Mouse (Mus musculus) induced T-regulatory cell, adult 2 months (primary cell): ENCODE results near the gene Epyc.

Experiments used
- DNase-seq: peaks from one replicate; pipeline ENCODE4 v3.0.0-alpha.2; 2012; ENCODE audit warnings: low read depth

The Epyc gene

GRCm38 (mm10) chr10:97643768-97644167 is at the start of gene Epyc:
TSS of gene Epyc (plus strand) at chr10:97644068.
- DNase-seq, result no peak

GRCm38 (mm10) chr10:97595680-97596079 is 48.2 kb upstream of the Epyc start:
- DNase-seq, result no peak

GRCm38 (mm10) chr10:97601744-97602143 is 42.1 kb upstream of the Epyc start:
- DNase-seq, result no peak

GRCm38 (mm10) chr10:97603256-97603655 is 40.6 kb upstream of the Epyc start:
- DNase-seq, result no peak

- DNase-seq, result no peak
Observed at GRCm38 (mm10) chr10:97606579-97606978, 37.3 kb upstream of the Epyc start, which contains the start of gene Kera. TSS of gene Kera (plus strand) at chr10:97606879.

DNA sequence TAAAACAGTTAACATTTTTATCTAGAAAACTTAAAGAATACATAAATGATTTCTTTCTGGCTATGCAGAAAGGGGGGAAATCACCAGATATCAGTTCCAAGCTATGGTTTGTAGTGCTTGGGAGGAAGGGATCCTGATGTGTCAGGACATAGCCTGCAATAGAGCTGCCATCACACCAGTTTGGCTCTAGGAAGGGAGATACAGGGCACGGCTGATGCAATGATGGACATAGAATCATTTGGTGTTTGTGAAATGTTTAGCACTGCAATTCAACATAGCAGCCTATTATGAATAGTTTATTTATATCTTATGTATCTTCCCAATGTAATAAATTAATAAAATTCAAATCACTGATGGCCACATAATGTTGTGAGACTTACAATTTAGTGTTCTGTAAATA is 21.5 kb upstream of the Epyc start:
- no peak for DNase-seq

- no peak for DNase-seq
Observed at GRCm38 (mm10) chr10:97624381-97624780, 19.5 kb upstream of the Epyc start.

DNA sequence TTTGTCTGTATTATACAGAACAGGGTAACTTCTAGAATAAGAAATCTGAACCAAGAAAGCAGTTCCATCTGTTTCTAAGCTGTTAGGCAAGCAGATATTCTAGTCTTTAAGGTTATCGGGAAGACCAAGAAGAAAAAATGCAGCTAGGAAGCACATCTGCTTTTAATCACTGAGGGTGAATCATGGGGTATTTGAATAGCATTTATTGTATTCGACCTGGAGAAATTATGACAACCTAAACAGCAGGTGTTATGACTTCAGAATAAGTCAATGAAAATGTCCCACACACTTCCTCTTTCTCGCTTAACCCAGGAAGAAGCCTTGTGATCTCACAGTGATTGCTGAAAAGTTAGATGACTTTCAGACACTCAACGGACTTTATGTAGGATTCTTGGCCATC is 18.8 kb upstream of the Epyc start:
- DNase-seq, result no peak

DNA sequence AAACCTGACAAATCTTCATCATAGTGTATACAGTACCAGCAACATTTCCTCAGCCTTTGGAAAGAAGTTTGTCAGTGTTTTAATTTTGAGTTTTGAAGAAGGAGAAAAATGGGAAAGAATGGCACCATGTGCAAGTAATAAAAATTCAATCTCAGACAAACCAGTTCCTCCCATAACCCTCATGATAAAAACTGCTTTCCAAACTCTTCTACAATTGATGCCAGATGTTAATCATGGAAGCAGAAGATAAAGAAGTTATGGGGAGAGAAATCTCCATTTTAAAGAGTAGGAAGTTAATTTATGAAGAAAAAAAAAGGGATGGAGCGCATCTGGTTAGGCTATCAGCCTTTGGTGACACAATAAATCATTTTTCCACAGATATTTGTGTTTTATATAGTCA is 17.3 kb upstream of the Epyc start:
- no peak for DNase-seq

DNA sequence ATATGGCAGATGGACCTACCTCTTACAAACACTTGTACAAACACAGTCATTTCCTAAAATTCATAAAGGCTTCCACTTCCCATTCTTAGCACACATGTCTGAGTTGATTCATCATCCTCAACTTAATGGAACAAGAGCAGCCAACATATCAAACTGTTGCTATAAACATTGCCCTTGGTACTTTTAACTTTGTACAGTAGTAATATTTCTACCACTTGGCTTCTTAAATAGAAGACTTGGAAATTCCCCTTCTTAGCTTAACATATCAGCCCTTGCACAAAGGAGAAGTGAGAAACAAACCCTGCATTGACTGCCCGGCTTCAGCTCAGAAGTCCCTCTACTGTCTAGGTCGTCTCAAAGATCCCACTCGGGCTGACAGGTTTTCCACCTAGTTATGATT is 12.8 kb upstream of the Epyc start:
- DNase-seq, result no peak

DNA sequence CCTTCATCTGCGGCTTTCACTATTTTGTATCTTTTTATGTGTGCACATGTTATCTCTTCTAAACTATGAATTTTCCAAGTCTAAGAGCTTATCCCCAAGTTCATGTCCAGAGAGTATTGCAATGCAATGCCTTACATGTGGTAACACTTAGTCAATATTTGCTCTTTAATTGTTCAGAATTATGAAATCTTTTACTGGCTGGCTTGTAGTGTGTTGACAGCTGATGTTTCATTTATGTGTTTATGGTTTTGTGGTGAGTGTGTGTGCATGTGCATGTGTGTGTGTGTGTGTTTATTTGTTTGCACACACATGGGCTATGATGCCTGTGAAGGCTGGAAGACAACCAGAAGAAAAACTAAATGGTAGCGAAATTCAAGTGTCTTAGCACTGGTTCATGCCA is 1.9 kb upstream of the Epyc start:
- no peak for DNase-seq

DNA sequence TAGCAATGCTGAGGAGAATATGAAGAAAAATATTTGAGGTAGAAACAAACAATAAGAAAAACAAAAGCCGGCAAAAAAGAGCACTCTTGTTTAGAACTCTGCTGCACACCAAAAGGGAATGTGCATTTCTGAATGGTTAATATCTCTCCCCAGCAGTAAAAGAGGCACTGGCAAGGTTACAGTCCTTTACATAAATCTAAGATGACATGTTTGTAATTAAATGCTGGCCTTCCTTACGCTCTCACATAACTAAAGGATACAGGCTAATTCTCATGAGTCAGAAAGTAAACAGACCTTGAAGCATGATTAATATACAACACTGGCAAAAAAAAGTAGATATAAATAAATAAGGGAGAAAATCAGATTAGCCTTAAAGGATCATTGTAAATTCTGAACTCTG is 6.5 kb downstream of the Epyc start:
- no peak for DNase-seq

DNA sequence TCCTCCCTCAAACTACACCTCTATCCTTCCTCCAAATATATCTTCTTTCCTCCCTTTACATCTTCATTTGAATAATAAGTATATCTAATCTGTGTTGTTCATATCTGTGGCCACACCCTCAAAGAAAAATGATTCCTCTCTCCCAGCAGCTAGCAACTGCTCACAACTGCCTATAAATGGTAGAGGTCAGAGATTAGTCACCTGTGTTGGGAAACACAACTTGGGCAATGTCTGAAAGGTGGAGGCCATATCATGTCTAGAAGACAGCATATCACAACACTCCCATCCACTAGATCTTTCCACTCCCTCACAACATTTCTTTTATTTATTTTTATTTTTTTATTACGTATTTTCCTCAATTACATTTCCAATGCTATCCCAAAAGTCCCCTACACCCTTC is 15.6 kb downstream of the Epyc start:
- no peak for DNase-seq

DNA sequence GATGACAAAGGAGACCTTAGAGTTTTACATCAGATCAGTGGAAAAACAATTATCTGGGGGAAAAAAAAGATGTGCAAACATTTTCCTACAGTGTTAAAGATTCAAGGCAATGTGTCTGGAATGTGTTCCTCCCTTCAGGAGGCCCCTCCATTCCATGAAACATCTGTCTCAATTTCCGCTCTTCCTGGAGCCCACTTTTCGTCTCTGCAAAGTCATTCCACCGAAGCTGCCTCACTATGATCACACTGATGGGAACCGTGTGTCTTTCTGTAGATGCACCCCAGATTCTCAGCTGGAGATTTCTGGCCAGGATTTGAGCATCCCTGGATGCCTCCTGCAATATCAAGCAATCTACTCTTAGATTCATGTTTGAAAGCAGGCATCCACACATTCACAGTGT is 24.8 kb downstream of the Epyc start:
- DNase-seq, result no peak

GRCm38 (mm10) chr10:97670202-97670601 is 26.3 kb downstream of the Epyc start:
- DNase-seq, result no peak

GRCm38 (mm10) chr10:97673239-97673638 is 29.4 kb downstream of the Epyc start:
- no peak for DNase-seq

- no peak for DNase-seq
Observed at GRCm38 (mm10) chr10:97682981-97683380, 39.1 kb downstream of the Epyc start.

- no peak for DNase-seq
Observed at GRCm38 (mm10) chr10:97687198-97687597, 43.3 kb downstream of the Epyc start.

- no peak for DNase-seq
Observed at GRCm38 (mm10) chr10:97689425-97689824, 45.6 kb downstream of the Epyc start.

- DNase-seq, result no peak
Observed at GRCm38 (mm10) chr10:97692913-97693312, 49.0 kb downstream of the Epyc start, which contains the start of gene Ccer1. TSS of gene Ccer1 (plus strand) at chr10:97693059.

GRCm38 (mm10) chr10:97693398-97694135 is 49.7 kb downstream of the Epyc start:
- DNase-seq, result no peak

DNA sequence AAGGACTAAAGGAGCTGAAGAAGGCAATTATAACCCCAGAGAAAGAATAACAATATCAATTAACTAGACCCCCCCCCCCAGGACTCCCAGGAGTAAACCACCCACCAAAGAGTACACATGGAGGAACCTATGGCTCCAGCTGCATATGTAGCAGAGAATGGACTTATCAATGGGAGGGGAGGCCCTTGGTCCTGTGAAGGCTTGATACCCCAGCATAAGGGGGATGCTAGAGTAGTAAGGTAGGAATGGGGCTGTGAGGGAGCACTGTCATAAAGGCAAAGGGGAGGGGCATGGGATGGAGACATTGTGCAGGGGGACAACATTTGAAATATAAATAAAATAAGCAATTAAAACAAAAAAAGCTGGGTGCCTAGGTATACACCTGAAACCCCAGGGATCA is 58.5 kb downstream of the Epyc start:
- no peak for DNase-seq

DNA sequence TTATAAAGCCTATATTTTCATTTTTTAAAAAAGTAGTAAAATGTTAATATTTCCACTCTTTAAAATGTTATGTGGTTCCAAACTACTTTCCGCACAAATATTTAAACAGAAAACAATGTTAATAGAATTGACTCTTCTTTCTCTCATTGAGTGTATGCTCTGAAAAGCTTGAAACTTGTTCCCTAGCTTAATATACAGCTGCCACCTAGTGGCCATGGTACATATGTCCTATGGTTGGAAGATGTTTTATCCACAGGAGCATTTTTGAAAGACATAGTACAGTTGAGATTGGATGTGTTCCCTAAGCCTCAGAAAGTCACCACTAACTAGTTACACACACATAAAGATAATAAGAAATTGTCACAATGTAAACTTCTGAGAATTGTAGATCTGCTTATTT is 60.7 kb downstream of the Epyc start:
- DNase-seq, result peak; percentile 45

- DNase-seq, result peak; percentile 56
Observed at GRCm38 (mm10) chr10:97712687-97713086, 68.8 kb downstream of the Epyc start.
